Mouse (Mus musculus): ENCODE data around the gene Trmt61a. TPM values are rescaled to one million over a fixed set of nuclear protein-coding genes. Genes with fewer than 3 reads are reported as not detected.
"Not testable (repeated sequence)": the region's sequence is repeated elsewhere in the genome, so short reads cannot be mapped to it uniquely, and the experiment has no call there.

The Trmt61a gene
- polyA plus RNA-seq, 1 experiment from 2014 or later: 11.1 TPM

DNA sequence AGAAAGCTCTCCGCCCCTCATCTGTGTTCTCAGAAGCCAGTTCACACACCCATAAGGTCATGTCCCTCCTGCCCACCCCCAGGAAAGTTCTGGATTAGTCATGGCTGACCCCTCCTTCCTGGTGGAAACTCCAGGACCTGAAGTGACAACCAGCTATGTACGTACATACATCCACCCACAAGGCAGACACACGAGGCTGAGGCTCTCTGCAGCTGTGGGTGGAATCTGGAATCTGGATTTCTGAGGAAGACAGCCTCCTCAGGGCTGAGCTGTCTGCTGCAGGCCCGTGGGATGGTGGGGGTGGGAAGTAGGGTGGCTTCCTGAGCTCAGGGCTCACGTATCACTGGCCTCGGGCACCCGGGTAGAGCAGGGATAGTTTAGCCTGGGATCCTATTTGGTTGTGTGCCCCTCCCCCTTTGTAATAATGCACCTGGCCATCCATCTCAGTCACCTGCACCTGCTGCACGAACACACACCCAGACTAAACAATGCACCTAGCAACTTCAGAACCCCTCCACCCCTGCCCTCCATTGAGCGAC is 23.1 kb downstream of the Trmt61a start:
- Histone ChIP-seq H3K4me3 (no peak overlapping the region), H3K27me3 (no peaks in the 10 kb centered on the region), H3K9me3 (no peaks in the 10 kb centered on the region), H3K9ac (no peak overlapping the region), H3K4me2 (no peak overlapping the region), H3K36me3 (no peaks in the 10 kb centered on the region), H3K27ac (no peak overlapping the region), H3K4me1 (peaks cover 15% of the 10 kb centered on the region)
- 54% methylated on average over 9 of the region's 9 CpGs for WGBS
- ATAC-seq (ENCODE audit: borderline replicate concordance, extremely low read depth, low FRiP score, low TSS enrichment): no peak

DNA sequence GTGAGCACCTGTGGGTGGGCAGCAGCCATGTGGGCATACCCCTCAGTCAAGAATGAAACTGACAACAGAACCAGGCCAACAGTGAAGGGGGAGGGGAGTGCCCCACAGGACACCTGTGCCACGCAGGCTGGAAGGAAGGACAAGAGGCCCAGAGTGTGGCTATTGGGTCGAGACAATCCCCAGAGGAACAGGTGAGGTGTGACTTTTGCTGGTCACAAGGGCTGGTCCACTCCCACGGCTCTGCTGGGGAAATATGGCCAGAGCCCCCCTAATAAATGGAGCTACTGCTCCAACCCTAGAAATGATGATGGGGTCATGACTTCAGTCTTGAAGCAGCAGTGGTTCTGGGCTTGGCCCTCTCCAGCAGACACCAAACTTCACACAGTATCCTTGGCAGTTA is 25.4 kb downstream of the Trmt61a start:
- Histone ChIP-seq H3K36me3 (peaks cover 10% of the 10 kb centered on the region; the same call in 1 of the 2 replicates), H3K27ac (no peak overlapping the region), H3K4me2 (no peak overlapping the region), H3K4me3 (no peak overlapping the region), H3K9ac (no peak overlapping the region), H3K4me1 (peaks cover 20% of the 10 kb centered on the region), H3K27me3 (no peaks in the 10 kb centered on the region), H3K9me3 (no peaks in the 10 kb centered on the region)
- no peak for ATAC-seq (ENCODE audit: borderline replicate concordance, extremely low read depth, low FRiP score, low TSS enrichment)
- WGBS: 60% methylated on average over 3 of the region's 3 CpGs

DNA sequence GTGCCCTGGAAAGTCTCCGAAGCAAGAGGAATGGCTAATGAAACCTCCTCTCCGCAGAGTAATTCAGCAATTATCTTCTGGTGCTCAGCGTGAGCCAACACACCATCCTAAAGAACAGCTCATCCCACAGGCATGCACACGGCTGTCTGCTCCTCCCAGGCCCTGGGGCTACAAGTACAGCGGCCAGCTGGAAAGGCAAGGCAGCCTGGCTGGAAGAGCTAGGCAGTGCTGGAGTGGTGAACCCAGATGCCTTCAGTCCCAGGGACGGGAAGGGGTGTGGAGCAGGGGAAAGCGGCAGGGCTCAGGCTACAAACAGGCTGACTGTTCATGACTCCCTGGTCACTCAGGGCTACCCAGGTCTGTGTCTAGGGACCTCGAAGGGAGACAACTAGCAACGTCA is 26.7 kb downstream of the Trmt61a start:
- Histone ChIP-seq H3K4me1 (peaks cover 20% of the 10 kb centered on the region), H3K9me3 (no peaks in the 10 kb centered on the region), H3K4me2 (no peak overlapping the region), H3K4me3 (no peak overlapping the region), H3K27me3 (no peaks in the 10 kb centered on the region), H3K9ac (no peak overlapping the region), H3K27ac (peak overlapping the region; percentile 69), H3K36me3 (peaks cover 20% of the 10 kb centered on the region)
- 42% methylated on average over 9 of the region's 9 CpGs for WGBS
- ATAC-seq (ENCODE audit: borderline replicate concordance, extremely low read depth, low FRiP score, low TSS enrichment): peak; percentile 39; the same call in 1 of the 2 replicates

DNA sequence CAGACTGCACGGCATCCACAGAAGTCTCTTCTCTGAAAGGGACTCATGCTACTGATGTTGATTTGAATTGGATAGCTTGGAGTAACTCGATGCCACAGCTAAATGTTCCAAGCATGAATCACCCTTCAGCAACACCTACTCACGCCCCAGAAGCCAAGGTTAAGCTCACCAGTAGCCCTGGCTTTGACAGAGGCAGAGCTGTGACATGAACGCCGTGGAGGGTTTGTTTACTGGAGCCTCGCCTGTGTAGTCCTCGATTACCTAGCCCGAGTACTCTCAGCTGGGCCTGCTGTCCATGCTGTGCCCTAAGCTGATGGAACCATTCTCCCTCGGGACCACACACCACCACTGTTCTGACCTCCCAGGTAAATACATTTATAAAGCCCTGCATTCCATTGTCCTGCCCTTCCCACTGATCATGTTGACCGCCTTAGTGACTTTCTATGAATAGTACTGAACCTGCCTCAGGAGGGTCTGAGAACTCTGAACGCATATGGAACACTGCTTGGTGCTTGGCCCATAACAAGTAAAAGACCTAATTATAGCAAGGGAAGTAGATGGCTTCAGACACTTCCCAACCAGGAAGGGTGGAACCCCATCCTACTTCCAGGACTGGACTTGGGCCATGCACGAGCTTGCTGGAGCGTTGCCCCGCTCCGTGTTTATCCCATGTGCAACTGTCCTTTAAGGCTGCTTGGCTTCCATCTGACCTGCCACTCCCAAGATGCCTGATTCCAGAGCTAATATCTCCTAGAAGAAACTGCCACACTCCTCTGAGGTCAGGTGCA is 27.5 kb downstream of the Trmt61a start:
- WGBS: 32% methylated on average over 15 of the region's 15 CpGs
- peak overlapping the region; percentile 69 for H3K27ac ChIP-seq
- peaks cover 28% of the 10 kb centered on the region for H3K36me3 ChIP-seq
- peaks cover 20% of the 10 kb centered on the region for H3K4me1 ChIP-seq
- H3K4me2 ChIP-seq: no peak overlapping the region
- H3K9me3 ChIP-seq: no peaks in the 10 kb centered on the region
- peak; percentile 53; the same call in 1 of the 2 replicates for ATAC-seq (ENCODE audit: borderline replicate concordance, extremely low read depth, low FRiP score, low TSS enrichment)
- H3K9ac ChIP-seq: no peak overlapping the region
- H3K4me3 ChIP-seq: no peak overlapping the region
- H3K27me3 ChIP-seq: no peaks in the 10 kb centered on the region

DNA sequence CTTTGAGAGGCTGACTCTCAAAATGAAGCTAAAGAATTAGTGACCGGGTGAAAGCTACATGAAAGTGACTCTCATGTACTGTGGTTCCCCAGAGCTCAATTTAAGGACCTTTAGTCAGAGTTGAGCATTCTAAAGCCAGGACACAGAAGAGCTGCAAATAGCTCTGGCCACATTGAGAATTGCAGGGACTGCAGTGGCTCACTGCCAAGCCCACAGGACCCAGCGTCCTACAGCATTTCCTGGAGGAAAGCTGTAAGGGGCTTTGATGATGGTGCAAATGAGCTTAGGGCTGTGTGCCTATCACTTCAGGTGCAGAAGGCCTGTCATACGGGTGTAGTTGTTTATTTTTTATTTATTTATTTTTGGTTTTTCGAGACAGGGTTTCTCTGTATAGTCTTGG is 30.3 kb downstream of the Trmt61a start:
- 62% methylated on average over 4 of the region's 4 CpGs for WGBS
- Histone ChIP-seq H3K9ac (no peak overlapping the region), H3K9me3 (no peaks in the 10 kb centered on the region)

DNA sequence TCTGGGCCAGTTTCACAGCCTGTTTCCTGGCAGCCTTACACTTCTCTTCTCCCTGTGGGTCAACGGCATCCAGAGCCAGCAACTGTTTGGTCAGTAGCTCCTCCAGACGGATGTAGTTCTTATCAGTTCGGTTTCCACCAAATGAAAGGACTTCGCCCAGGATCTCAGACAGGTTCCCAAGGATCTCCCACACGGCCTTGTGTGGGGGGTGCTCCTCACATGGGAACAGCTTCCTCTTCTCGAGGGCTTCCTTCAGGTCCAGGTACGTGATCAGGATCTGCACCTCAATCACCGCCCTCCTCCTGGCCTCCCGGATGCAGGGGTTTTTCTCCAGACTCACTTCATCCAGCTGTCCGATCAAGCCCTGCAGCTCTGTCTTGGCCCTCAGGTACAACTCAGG is 32.2 kb downstream of the Trmt61a start:
- no peak for ATAC-seq (ENCODE audit: borderline replicate concordance, extremely low read depth, low FRiP score, low TSS enrichment)
- 86% methylated on average over 10 of the region's 10 CpGs for WGBS
- Histone ChIP-seq H3K36me3 (peaks cover 38% of the 10 kb centered on the region), H3K9me3 (no peaks in the 10 kb centered on the region), H3K4me3 (no peak overlapping the region), H3K9ac (no peak overlapping the region), H3K4me2 (no peak overlapping the region), H3K27ac (no peak overlapping the region), H3K4me1 (peaks cover 38% of the 10 kb centered on the region), H3K27me3 (no peaks in the 10 kb centered on the region)

More for the DNA sequence above, 30.3 kb downstream of the Trmt61a start:
- H3K36me3 ChIP-seq: peaks cover 38% of the 10 kb centered on the region
- peaks cover 31% of the 10 kb centered on the region for H3K4me1 ChIP-seq
- H3K4me3 ChIP-seq: no peak overlapping the region
- H3K4me2 ChIP-seq: no peak overlapping the region
- no peak for ATAC-seq (ENCODE audit: borderline replicate concordance, extremely low read depth, low FRiP score, low TSS enrichment)
- no peak overlapping the region for H3K27ac ChIP-seq
- H3K27me3 ChIP-seq: no peaks in the 10 kb centered on the region

DNA sequence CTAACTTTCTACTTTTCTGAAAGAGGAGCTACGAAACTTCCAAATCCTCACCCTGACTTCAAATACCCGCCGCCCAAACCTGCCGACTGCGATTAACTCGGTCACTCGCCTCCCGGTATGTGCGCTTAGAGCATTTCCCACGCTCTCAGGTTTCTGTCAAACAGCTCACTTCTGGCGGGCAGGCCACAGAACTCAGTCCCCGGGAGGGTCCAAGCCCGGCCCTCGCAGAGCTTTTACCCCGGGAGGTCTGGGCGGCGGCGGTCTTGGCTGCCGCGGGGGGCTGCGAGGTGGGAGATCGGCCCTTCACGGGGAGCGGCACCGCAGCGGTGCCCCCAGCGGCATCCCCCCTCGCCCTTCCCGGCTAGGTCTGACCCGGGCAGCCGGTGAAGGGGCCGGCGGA is 34.6 kb downstream of the Trmt61a start:
- WGBS: 2% methylated on average over 33 of the region's 33 CpGs
- peaks cover 39% of the 10 kb centered on the region for H3K36me3 ChIP-seq

DNA sequence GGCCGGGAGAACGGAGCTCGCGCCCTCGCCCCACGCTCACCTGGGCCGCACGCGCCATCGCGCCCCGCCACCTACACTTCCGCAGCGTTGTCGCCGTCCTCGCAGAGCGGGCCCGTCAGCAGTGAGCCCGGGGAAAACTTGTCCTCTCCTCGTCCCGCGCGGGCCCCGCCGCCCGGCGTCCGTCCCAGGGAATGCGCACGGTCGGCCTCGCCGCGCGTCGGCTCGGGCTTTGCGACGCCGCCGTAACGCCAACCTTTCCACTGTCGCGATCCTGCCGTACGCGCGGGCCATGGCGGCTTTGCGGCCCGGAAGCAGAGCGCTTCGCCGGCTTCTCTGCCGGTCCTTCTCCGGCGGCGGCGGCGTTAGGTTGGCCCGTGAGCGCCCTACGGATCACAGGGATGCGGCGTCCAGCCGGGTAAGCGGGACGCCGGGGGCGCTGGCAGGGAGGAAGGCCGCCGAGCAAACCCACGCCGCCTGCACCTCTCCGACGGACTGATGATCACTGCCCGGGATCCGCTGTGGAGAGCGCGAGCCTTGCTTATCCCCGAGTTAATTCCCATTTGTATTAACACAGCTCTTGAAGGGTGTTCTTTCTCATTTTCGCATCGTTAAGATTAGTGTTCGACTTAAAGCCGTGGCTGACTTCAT is 35.2 kb downstream of the Trmt61a start, which contains the start of the genes Bag5 and Apopt1:
Gene Bag5, minus strand, starts transcription at position 254 of the 648 bp plus-strand sequence.
Gene Apopt1, plus strand, starts transcription at position 258 of the 648 bp plus-strand sequence.
- under 1% methylated on average over 85 of the region's 86 CpGs for WGBS
- H3K27ac ChIP-seq: peak within 1 kb of the TSS; percentile 75
- H3K27me3 ChIP-seq: no peaks in the 10 kb centered on the region
- ATAC-seq (ENCODE audit: borderline replicate concordance, extremely low read depth, low FRiP score, low TSS enrichment): peak; percentile 94
- H3K4me1 ChIP-seq: peaks cover 25% of the 10 kb centered on the region
- peak within 1 kb of the TSS; percentile 91 for H3K4me3 ChIP-seq
- peak within 1 kb of the TSS; percentile 93 for H3K9ac ChIP-seq
- H3K9me3 ChIP-seq: no peaks in the 10 kb centered on the region
- H3K36me3 ChIP-seq: peaks cover 33% of the 10 kb centered on the region
- H3K4me2 ChIP-seq: peak within 1 kb of the TSS; percentile 65

More for the DNA sequence above, 34.6 kb downstream of the Trmt61a start:
- peak; percentile 23 for ATAC-seq (ENCODE audit: borderline replicate concordance, extremely low read depth, low FRiP score, low TSS enrichment)
- Histone ChIP-seq H3K9me3 (no peaks in the 10 kb centered on the region), H3K4me2 (peak overlapping the region; percentile 65), H3K9ac (peak overlapping the region; percentile 93), H3K4me3 (peak overlapping the region; percentile 91), H3K27ac (peak overlapping the region; percentile 75), H3K4me1 (peaks cover 28% of the 10 kb centered on the region), H3K27me3 (no peaks in the 10 kb centered on the region)

DNA sequence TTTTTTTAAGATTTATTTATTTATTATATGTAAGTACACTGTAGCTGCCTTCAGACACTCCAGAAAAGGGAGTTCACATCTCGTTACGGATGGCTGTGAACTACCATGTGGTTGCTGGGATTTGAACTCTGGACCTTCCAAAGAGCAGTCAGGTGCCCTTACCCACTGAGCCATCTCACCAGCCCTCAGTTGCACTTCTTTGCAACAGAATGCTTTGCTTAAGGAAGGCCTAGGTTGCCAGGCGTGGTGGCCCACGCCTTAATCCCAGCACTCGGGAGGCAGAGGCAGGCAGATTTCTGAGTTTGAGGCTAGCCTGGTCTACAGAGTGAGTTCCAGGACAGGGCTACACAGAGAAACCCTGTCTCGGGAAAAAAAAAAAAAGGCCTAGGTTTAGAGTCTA is 36.0 kb downstream of the Trmt61a start:
- H3K36me3 ChIP-seq: peaks cover 29% of the 10 kb centered on the region
- peak overlapping the region; percentile 91 for H3K4me3 ChIP-seq
- H3K9me3 ChIP-seq; ATAC-seq (ENCODE audit: borderline replicate concordance, extremely low read depth, low FRiP score, low TSS enrichment); H3K27me3 ChIP-seq; H3K27ac ChIP-seq: not testable (repeated sequence)
- peak overlapping the region; percentile 65 for H3K4me2 ChIP-seq
- peak overlapping the region; percentile 93 for H3K9ac ChIP-seq
- H3K4me1 ChIP-seq: peaks cover 25% of the 10 kb centered on the region
- 70% methylated on average over 6 of the region's 6 CpGs for WGBS

DNA sequence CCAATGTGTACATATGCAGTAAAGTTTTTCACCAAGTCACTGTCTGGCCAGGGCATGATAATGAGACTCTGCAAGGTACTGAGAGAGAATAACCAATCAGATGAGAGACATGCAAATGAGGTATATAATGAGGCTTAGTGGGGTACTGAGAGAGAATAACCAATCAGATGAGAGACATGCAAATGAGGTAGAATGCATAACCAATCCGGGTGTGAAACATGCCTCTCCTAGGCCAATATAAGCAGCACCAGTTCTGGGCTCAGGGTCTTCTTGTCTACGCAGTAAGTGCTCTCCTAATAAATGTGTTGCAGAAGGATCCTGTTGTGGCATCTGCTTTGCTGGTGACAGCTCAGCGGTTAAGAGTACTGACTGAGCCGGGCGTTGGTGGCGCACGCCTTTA is 38.6 kb downstream of the Trmt61a start:
- peaks cover 6% of the 10 kb centered on the region; the same call in 1 of the 2 replicates for H3K36me3 ChIP-seq
- H3K27ac ChIP-seq: no peak overlapping the region
- no peak overlapping the region for H3K4me2 ChIP-seq
- H3K27me3 ChIP-seq: no peaks in the 10 kb centered on the region
- no peaks in the 10 kb centered on the region for H3K9me3 ChIP-seq
- H3K4me3 ChIP-seq: no peak overlapping the region
- WGBS: 94% methylated on average over 7 of the region's 7 CpGs
- peaks cover 19% of the 10 kb centered on the region for H3K4me1 ChIP-seq
- no peak overlapping the region for H3K9ac ChIP-seq
- no peak for ATAC-seq (ENCODE audit: borderline replicate concordance, extremely low read depth, low FRiP score, low TSS enrichment)

DNA sequence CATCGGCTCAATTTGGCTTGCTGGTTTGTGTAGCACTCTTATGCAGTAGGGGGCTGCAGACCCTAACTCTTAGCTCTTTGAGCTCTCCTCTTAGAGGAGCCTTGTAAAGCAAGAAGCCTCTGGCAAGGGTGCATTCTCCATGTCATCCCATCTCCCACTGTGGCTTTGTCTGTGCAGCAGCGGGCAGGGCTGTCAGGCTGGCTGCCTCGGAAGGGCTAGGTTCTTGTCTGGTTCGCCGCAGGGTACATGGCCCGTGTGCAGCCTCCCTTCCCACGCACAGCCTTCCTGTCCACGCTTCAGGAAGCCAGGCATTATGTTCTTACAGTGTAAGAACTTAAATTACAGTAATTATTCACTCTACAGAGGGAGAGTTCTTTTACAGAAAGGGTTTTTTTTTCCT is 40.8 kb downstream of the Trmt61a start:
- Histone ChIP-seq H3K36me3 (peaks cover 9% of the 10 kb centered on the region; the same call in 1 of the 2 replicates), H3K4me1 (peaks cover 13% of the 10 kb centered on the region), H3K4me3 (no peak overlapping the region), H3K9me3 (no peaks in the 10 kb centered on the region), H3K4me2 (no peak overlapping the region), H3K27ac (no peak overlapping the region), H3K9ac (no peak overlapping the region), H3K27me3 (no peaks in the 10 kb centered on the region)
- no peak for ATAC-seq (ENCODE audit: borderline replicate concordance, extremely low read depth, low FRiP score, low TSS enrichment)
- WGBS: 63% methylated on average over 8 of the region's 8 CpGs

DNA sequence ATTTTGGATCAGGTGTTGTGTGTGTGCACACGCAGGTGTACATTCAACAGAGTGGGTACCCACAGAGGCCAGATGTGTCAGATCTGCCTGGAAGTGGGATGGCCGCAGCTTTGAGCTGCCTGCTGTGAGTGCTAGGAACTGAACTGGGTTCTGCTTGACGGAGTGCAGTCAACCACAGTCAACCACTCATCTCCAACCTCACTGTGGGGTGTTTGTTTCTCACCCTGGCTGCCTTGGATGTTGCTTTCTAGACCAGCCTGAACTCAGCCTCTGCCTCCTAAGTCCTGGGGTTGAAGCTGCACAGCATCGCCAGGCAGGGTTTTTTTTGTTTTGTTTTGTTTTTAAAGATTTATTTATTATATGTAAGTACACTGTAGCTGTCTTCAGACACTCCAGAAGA is 42.3 kb downstream of the Trmt61a start:
- H3K4me3 ChIP-seq: no peak overlapping the region
- 86% methylated on average over 4 of the region's 4 CpGs for WGBS

More for the DNA sequence above, 42.3 kb downstream of the Trmt61a start:
- no peak for ATAC-seq (ENCODE audit: borderline replicate concordance, extremely low read depth, low FRiP score, low TSS enrichment)
- no peak overlapping the region for H3K9ac ChIP-seq
- H3K27ac ChIP-seq: no peak overlapping the region
- H3K4me1 ChIP-seq: no peaks in the 10 kb centered on the region
- H3K36me3 ChIP-seq: peaks cover 17% of the 10 kb centered on the region; the same call in 1 of the 2 replicates
- no peaks in the 10 kb centered on the region for H3K27me3 ChIP-seq
- H3K9me3 ChIP-seq: no peaks in the 10 kb centered on the region
- H3K4me2 ChIP-seq: no peak overlapping the region

Data from lung, embryonic 15.5 days (tissue).